Mouse (Mus musculus) adrenal gland, adult (tissue): ENCODE measurements around the gene Pus7.
"Not testable (repeated sequence)": the region's sequence is repeated elsewhere in the genome, so short reads cannot be mapped to it uniquely, and the experiment has no call there.

Source experiments
- DNase-seq, 2 experiments: peaks; one replicate each; pipeline ENCODE4 v3.0.0; 2022 to 2023; ENCODE audit warnings: low spot score in 1 of 2; ENCODE audit not compliant: inconsistent age in 2 of 2

Pus7 gene

DNA sequence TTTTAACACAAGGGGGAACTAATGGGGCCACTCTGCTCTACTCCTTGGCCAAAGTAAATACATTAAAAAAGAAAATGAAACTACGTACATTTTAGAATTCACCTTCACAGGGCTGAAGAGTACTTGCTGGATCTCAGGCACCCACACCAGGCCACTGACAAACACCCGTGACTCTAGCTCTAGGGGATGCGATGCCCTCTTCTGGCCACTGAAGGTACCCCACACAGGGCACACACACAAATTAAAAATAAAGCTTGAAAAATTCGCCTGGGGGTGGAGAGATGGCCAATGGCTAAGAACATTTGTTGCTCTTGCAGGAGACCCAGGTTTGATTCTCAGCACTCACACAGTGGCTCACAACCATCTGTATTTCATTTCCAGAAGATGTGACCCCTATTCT lies 27.1 kb downstream of the Pus7 start:
- no peak for DNase-seq

DNA sequence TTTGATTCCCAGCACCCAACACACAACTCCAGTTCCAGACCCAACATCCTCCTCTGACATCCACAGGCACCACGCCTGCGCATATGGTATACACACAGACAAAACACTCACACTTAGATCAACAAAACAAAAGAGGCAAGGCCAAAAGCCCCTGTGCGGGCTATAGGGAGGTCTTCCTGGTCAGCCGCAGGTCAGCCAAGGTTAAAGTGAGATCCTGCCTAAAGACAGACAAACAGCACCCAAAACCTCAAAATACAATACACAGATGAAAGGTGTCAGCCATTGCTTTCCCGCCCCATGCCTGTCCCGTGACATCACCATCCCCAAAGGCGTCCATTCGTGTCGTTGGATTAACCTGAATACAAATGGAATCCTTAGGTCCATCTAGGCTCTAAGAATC lies 27.9 kb downstream of the Pus7 start:
- no peak for DNase-seq

DNA sequence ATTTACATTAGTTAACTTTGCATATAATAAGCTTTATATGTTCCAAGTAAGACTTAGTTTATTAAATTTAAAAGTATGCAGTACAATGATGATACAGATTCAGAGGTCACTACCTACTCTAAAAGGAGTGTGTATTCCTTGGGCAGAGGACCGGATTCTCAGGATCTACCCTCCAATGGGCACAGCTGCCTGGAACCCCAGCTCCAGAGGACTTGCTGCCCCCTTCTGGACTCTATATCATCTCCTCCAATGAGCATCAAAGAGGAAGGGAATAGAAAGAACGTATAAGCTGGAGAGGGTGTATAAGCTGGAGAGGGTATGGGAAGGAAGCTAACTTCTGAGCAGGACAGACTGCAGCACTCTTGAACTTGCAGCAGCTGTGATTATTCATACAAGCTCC lies 33.6 kb downstream of the Pus7 start:
- no peak for DNase-seq

DNA sequence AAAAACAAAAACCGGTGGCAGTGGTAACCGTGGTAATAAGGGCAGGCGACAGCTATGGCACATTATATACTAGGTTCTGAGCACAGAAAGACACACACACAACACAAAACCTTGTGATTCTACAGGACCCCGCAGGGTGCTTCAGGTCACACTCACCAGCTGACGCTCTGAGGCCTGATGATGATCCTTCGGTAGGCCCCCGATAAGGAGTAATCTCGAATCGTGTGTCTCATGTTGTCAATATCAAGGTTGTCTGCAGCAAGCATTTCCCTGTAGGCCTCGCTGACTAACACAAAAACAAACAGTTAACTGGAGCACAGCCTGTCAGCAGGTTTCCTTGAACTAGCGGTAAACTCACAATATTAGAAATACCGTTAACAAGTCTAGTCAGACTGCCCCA lies 40.2 kb downstream of the Pus7 start:
- DNase-seq: no peak

DNA sequence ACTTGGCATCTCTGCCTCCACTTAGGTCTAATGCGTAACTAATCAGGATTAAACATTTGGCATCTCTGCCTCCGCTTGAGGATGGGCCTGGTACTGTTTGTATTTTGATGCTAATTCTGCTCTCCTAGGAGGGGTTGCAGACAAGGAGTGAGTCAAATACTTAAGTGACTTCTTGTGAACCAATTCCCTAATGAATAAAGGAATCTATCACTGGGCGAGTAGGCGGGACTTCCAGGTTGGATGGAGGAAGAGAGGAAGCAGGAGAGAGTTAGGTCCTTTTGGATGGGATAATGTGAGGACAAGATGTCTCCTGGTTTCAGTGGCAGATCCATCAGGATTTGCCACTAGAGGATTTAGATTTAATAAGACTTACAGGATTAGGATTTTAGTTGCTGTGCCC lies 46.4 kb downstream of the Pus7 start:
- no peak for DNase-seq

DNA sequence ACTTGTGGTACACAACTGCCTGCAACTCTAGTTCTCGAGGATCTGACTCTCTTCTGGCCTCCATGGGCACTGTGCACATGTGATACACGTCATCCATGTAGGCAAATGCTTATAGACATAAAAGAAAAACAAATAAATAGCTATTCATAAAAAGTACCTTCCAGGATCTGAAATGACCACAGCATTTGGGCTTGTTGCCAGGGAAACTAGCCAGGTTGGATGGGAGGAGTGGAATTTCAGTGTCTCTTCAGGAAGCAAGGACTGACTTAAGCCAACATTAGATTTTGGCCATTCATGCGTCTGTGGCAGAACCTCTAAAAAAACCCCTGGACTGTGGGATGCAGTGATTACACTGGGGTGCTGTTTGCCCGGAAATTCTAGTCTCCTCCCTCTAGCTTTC lies 47.1 kb downstream of the Pus7 start:
- DNase-seq: no peak

DNA sequence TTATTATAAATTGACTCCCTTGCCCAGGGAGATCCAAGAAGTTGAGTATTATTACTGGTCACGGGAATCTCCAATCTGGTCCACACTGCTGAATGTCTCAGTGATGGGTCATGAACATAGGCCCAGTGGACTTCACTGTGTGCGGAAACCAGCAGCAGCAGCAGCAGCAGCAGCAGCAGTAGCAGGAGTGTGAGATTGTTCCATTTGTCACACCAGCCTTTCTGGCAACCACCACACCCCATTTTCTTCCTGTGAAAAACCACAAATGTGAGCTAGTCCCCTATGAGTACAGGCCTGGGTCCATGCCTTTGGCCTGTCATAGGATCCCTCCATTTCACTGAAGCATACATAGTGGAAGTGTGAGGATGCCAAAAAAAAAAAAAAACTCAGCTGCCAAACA lies 61.6 kb downstream of the Pus7 start:
- DNase-seq: no peak

DNA sequence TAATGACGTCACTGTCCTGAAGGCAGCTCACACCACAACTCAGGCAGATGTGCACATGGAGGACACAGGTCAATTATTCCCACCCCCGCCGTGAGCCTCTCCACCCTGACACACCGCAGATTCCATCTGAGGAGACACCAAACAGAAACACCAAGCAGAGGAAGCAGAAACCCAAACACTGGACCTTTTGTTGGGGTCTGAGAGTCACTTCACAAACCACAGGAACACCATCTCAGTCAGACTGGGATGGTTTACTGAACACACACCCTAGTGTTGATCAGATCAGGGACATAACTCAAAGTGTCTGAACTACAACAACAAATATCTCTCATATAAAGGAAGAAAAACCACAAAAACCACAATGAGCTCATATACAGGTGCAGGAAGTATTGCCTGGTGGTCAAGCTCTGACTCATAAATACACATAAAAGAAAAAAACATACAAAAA lies 64.6 kb downstream of the Pus7 start:
- no peak for DNase-seq

DNA sequence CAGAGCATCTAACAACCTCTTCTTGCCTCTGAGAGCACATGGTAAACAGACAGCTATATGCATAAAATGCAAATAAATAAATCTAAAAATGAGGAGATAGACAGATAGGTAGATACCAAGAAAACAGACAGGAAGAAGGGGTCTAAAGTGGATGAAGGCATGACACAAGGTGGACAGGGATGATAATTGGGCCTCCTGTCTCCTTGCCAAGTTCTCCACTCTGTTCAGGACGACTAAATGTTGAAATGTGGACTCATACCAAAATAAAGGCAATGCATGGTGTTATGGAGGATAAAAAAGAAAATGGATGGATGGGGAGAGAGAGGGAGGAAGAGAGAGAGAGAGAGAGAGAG lies 65.4 kb downstream of the Pus7 start:
- no peak for DNase-seq

DNA sequence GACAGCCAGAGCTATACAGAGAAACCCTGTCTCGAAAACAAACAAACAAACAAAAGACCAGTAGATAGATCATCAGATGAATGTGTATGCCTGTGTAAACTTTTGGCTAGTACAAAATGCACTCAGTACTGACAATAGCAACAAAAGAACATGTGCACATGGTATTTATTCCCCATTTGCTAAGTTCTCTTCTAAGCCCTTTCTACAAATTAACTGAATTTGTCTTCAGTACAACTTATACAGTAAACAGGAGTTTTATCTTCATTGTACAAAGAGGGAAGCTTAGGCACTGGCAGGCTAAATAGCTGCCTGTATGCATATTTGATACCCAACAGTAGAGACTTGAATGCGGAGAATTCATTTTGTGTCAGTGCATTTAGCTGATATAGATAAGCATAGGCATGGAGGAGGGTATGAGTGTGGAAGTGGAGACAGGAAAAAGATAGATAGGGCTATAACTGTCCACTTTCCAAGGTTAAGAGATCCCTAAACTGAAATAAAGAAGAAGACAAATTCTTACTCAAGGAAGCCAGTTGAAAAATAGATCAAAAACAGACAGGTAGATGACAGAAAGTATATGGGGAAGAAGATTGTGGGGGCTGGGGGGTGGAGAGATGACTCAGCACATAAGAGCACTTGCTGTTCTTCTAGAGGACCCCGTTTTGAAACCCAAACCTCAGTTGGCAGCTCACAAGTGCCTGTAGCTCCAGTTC lies 65.9 kb downstream of the Pus7 start:
- no peak for DNase-seq

DNA sequence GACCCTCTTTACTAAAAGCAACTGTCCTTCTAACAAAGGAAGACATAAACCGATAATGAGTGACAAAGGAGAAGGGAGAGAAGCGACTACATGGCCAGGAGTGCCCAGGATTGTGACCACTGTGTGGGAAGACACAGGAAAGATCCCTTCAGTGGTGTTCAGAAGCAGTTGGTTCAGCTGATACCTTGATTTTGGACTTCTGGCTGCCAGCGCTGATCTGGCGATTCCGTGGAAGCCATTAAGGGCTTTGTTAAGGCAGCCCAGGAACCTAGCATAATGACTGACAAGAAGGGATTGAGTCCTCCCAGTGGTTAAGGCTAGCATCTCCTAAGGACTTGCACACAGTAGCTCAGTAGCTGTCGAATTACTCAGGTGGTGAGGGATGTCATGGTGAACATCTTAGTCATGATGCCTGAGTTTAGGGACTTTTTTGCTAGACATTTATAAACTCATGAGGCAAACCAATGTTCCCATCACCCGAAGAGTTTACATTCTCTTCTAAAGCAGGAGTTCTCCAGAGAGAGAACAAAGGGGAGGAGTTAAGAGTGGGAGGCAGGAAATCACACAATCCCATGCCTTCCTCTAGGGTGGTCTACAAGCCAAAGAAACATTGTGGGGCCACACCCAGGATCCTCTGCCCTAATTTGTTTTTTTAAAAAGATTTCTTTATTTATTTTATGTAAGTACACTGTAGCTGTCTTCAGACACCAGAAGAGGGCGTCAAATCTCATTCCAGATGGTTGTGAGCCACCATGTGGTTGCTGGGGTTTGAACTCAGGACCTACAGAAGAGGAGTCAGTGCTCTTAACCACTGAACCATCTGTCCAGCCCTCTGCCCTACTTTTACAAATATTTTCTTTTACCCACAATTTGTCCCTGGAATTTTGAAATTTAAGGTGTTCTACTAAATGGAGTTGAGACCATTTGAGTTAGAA lies 69.8 kb downstream of the Pus7 start:
- no peak for DNase-seq

DNA sequence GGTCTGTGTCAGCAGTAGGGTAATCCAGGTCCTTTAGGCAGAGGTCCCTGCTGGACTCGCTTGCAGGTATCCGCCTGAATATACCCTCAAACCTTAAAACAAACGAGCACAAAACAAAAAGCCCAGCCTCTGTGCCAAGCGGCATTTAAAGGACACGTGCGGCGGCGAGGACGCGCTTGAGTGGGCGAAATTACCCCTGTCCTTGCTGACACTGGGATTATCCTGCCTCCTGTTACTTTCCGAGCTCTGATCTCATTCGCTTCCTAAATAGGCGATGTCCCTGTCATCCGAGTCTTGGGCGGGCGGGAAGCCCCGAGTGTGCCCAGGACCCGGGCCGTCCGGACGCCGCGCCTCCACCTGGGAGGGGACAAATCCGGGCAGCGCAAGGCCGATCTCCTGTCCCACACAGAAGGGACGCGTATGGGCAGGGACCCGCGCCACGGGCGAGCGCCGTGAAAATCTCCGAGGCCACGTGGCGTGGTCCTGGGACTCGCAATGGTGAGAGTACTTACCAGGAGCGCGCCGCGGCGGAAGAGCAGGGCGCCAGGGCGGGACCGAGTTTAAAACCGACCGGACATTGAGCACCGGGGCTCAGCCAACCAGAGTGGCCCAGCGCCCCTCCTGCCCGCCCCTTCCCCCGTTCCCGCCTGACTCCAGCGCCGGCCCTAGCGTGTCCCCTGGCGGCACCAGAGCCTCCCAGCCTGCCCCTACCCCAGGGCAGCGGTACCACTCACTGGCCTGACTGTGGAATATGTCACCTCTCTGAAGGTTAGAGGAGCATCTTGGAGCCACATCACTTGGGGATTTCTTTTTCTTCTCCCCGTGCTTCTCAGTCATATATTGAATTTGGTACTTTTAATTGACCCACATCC lies 71.1 kb downstream of the Pus7 start:
- peak; percentile 86 to 95 for DNase-seq

DNA sequence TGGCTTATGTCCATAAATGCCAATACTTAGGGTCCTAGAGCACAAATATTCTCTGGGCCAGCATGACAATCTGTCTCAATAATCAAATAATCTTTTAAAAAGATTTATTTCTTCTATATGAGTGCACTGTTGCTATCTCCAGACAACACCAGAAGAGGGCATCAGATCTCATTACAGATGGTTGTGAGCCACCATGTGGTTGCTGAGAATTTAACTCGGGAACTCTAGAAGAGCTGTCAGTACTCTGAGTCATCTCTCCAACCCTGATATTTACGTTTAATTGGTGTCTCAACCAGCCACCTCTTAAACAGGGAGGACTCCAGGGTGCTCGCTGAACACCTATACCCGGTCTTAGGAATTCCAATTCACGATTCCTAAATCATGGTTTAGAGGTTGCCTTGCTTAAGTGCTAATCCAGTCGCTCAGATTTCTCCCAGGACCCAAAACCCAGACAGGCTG lies 71.8 kb downstream of the Pus7 start:
- peak in 1 of 2 experiments; percentile 79 for DNase-seq

DNA sequence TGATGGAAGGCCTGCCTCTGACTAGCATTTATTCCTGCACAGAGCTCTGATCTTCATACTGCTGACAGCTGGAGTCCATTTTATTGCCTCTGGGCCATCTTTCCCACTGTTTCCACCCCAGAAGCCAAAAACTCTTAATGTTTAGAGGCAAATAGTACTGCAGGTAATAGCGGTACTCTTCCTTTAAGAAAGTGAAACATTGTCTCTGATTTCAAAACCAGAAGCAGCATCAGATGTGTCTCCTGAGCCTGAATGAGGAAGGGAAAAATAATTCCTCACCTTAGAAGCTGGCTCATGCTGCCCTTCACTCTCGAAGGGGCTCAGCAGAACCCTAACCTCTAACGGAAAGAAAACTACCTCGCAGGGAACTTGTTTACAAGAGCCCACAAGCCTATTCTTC lies 72.3 kb downstream of the Pus7 start:
- DNase-seq: no peak

DNA sequence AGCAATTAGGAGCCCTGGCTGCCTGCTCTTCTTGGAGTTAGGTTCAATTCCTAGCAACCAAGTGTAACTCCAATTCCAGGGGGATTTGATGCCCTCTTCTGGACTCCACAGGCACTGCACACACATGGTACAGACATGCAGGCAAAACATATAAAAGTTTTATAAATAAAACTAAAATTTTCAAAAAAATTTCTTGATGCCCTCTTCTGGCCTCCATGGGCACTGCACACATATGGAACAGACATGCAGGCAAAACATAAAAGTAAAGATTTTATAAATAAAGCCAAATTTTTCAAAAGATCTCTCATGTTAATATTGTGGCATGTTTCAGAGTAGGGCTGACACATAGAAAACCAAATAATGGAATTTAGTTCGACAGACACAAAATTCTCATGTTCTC lies 73.8 kb downstream of the Pus7 start:
- no peak for DNase-seq

DNA sequence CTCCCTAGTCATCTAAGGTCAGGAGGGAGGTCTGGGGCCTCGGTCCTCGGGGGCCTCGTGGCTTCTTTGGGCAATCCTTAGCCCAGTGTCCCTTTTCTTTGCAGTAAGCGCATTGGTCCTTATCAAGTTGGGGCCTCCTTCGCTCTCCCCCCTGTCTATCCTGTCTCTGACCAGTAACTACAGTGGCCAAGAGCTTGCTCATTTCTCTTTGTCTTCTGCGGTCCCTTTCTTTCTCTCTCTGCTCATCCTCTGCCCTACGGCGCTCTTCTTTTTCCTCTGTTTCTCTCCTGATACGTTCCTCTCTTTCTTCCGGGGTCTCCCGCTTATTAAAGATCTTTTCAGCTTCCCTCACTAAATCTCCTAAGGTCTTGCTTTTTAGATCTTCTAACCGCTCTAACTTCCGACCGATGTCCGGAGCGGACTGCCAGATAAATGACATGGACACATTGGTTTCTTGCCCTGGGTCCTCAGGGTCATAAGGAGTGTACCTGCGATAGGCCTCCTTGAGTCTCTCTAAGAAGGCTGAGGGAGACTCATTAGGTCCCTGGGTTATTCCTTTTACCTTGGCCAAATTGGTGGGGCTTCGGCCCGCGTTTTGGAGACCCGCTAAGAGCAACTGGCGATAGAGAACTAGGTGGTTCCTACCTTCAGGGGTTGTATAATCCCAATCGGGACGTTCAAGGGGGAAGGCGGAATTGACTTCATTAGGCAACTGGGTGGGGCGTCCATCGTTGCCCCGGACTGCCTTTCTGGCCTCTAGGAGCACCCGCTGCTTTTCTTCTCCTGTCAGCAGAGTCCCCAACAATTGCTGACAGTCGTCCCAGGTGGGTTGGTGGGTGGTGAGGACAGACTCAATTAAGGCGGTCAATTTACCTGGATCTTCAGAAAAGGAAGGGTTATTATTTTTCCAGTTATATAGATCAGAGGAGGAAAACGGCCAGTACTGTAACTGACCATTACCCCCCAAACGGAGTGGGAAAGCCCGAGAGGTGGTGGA lies 76.6 kb downstream of the Pus7 start:
- not testable (repeated sequence) for DNase-seq

DNA sequence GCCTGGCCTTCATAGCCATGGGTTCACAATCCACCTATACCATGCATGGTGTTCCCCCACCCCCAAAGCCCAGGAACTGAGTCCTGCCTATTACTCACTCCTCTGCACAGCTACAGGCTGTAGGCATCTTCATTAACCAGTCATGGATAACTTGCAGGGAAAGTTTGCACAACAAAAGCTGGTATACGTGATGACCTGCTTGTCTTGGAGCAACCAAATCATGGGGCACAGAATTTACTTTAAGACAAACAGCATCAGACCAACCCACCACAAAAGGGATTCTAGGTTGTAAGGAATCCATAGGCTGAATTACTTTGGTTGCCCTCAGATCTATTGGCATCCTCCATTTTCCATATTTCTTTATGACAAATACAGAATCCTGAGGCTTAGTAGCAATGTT lies 86.1 kb downstream of the Pus7 start:
- no peak for DNase-seq
